Comparison of ENCODE assay signal across 21 mouse cellular contexts in the genomic region with DNA sequence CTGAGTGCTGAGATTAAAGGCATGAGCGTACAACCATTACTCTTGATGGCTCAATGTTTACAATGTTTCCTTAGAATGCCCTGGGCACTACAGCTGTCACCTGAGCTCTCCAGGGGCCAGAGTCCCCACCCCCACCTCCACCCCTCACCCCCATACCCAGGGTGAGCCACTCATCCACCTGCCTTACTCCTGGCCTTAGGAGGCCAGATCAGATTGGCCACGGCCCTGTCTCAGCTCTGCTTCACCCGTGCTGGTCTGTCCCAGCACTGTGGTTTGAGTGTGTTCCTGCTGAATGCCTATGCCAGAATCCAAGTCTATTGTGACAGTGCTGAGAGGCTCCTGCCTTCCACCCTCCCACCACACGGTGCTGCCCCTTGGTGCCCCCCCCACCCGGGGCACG. TPM values are rescaled to one million over a fixed set of nuclear protein-coding genes. Genes with fewer than 3 reads are reported as not detected.
DNase-seq lines count a peak whose midpoint lies in the region; ATAC-seq and TF ChIP-seq lines count a peak whose summit lies in the region.
"Had no signal": no experiment of that assay in that cellular context is flagged by ENCODE, and none has a peak within 500 bp of the region (broad histone marks: within the 10 kb centered on the region; RNA-seq: fewer than 3 reads in every experiment).

No protein-coding gene starts in this region.

- TF ChIP-seq POLR2A in heart, adult 2 months (IDR thresholded peaks at IDR 0.05; ENCODE audit: insufficient read depth, low read depth, low read length) = no peak

- H3K36me3 ChIP-seq in heart, adult 2 months (ENCODE audit: control insufficient read depth, insufficient read depth, low read length) = no peaks in the 10 kb centered on the region
- H3K36me3 ChIP-seq in hindbrain, embryonic 10.5 days = peaks cover 33% of the 10 kb centered on the region
- H3K36me3 ChIP-seq in hindbrain, embryonic 12.5 days = 0 out of 2 replicates have a peak, but pooled peaks cover 2% of the 10 kb centered on the region
- H3K36me3 ChIP-seq in lung, postnatal 0 days (ENCODE audit: insufficient read depth, low read length) = no peaks in the 10 kb centered on the region
- H3K36me3 ChIP-seq: heart, embryonic 15.5 days had no signal

- WGBS in heart, adult 2 months = 61% methylated on average over 6 of the region's 6 CpGs
- WGBS in hindbrain, embryonic 10.5 days = 82% methylated on average over 6 of the region's 6 CpGs
- 88% methylated on average over 6 of the region's 6 CpGs for WGBS in hindbrain, embryonic 12.5 days
- 58% methylated on average over 6 of the region's 6 CpGs for WGBS in lung, postnatal 0 days

- no peak for DNase-seq in heart, adult 2 months
- no peak for DNase-seq in heart, postnatal 25 days (ENCODE audit: low spot score)
- no peak for DNase-seq in hindbrain, embryonic 10.5 days (ENCODE audit: low spot score)
- DNase-seq in lung, postnatal 0 days (ENCODE audit: low spot score) = no peak
- DNase-seq in lung, postnatal 14 days = no peak
- DNase-seq in right cerebral cortex, postnatal 14 days = no peak
- DNase-seq: adrenal gland, postnatal 14 days; cerebellum, adult 18-20 months; cerebellum, adult 9-11 months; cerebellum, postnatal 36 days; forebrain, postnatal 0 days; gastrocnemius, postnatal 25 days; kidney, adult 9 months had no signal

- peaks cover 30% of the 10 kb centered on the region for H3K4me1 ChIP-seq in heart, adult 2 months (ENCODE audit: control insufficient read depth, insufficient read depth, low read length)
- peaks cover 16% of the 10 kb centered on the region for H3K4me1 ChIP-seq in hindbrain, embryonic 10.5 days (replicated peaks)
- H3K4me1 ChIP-seq in hindbrain, embryonic 12.5 days = peaks cover 4% of the 10 kb centered on the region
- peaks cover 15% of the 10 kb centered on the region; the same call in 1 of the 2 replicates for H3K4me1 ChIP-seq in lung, postnatal 0 days (ENCODE audit: insufficient read depth, low read depth, low read length)

- no peak overlapping the region for H3K4me3 ChIP-seq in heart, adult 2 months
- no peak overlapping the region for H3K4me3 ChIP-seq in hindbrain, embryonic 10.5 days
- H3K4me3 ChIP-seq in hindbrain, embryonic 12.5 days = no peak overlapping the region
- no peak overlapping the region for H3K4me3 ChIP-seq in lung, postnatal 0 days (ENCODE audit: low read depth, low read length)
- H3K4me3 ChIP-seq: embryonic facial prominence, embryonic 10.5 days; forebrain, embryonic 13.5 days; heart, embryonic 15.5 days had no signal

- TF ChIP-seq CTCF in heart, adult 2 months (IDR thresholded peaks at IDR 0.05) = no peak
- TF ChIP-seq CTCF in lung, postnatal 0 days (IDR thresholded peaks at IDR 0.05) = no peak

- no peaks in the 10 kb centered on the region for H3K9me3 ChIP-seq in hindbrain, embryonic 10.5 days
- no peaks in the 10 kb centered on the region for H3K9me3 ChIP-seq in hindbrain, embryonic 12.5 days (replicated peaks)
- no peaks in the 10 kb centered on the region for H3K9me3 ChIP-seq in lung, postnatal 0 days (ENCODE audit: low read length)
- H3K9me3 ChIP-seq: embryonic facial prominence, embryonic 10.5 days; forebrain, embryonic 13.5 days; heart, embryonic 15.5 days had no signal

- no peak for ATAC-seq in hindbrain, embryonic 12.5 days (ENCODE audit: low FRiP score)
- no peak for ATAC-seq in lung, postnatal 0 days
- ATAC-seq: activated CD4-positive, CD25-positive, alpha-beta regulatory T cell, adult 4 months; forebrain, embryonic 13.5 days; forebrain, postnatal 0 days; hindbrain, embryonic 16.5 days; Patski had no signal

- TF ChIP-seq EP300 in heart, adult 2 months (IDR thresholded peaks at IDR 0.05; ENCODE audit: insufficient read depth, low read depth, low read length) = no peak
- TF ChIP-seq EP300 in lung, postnatal 0 days (IDR thresholded peaks at IDR 0.05) = no peak

- H3K27ac ChIP-seq in heart, adult 2 months = peak overlapping the region; percentile 89
- H3K27ac ChIP-seq in hindbrain, embryonic 10.5 days = peak overlapping the region; percentile 40; the same call in 1 of the 2 replicates
- no peak overlapping the region for H3K27ac ChIP-seq in hindbrain, embryonic 12.5 days
- peak overlapping the region; percentile 23; the same call in 1 of the 2 replicates for H3K27ac ChIP-seq in lung, postnatal 0 days (ENCODE audit: low read length)
- H3K27ac ChIP-seq: embryonic facial prominence, embryonic 10.5 days; forebrain, embryonic 13.5 days; heart, embryonic 15.5 days had no signal

- no peak overlapping the region for H3K9ac ChIP-seq in heart, adult 2 months (ENCODE audit: low read depth, low read length)
- H3K9ac ChIP-seq in hindbrain, embryonic 12.5 days = no peak overlapping the region
- no peak overlapping the region for H3K9ac ChIP-seq in lung, postnatal 0 days (replicated peaks; ENCODE audit: low read depth)
- H3K9ac ChIP-seq: forebrain, embryonic 13.5 days; forebrain, postnatal 0 days; heart, embryonic 15.5 days had no signal

- intact Hi-C loops in heart, adult 2 months (cut with DNase I) = loop anchor here (1.0 kb wide), 1 partner anchor 42 kb away; no protein-coding TSS in a partner anchor
- intact Hi-C loops in heart, postnatal 25 days (cut with DNase I) = loop anchor here (2.0 kb wide), 2 partner anchors 47 to 75 kb away; no protein-coding TSS in a partner anchor

- no peaks in the 10 kb centered on the region for H3K27me3 ChIP-seq in heart, adult 2 months (ENCODE audit: control insufficient read depth, insufficient read depth, low read length)
- H3K27me3 ChIP-seq in hindbrain, embryonic 10.5 days (ENCODE audit: insufficient read depth, poor library complexity, severe bottlenecking) = peaks cover 22% of the 10 kb centered on the region
- H3K27me3 ChIP-seq in hindbrain, embryonic 12.5 days = peaks cover 6% of the 10 kb centered on the region
- no peaks in the 10 kb centered on the region for H3K27me3 ChIP-seq in lung, postnatal 0 days (replicated peaks; ENCODE audit: insufficient read depth, low read length)
- H3K27me3 ChIP-seq: forebrain, embryonic 13.5 days; heart, embryonic 15.5 days; Patski had no signal

- no peaks in the 10 kb centered on the region for H3K79me2 ChIP-seq in heart, adult 2 months (replicated peaks; ENCODE audit: control insufficient read depth, insufficient read depth, low read length)

- no peak overlapping the region for H3K4me2 ChIP-seq in hindbrain, embryonic 12.5 days (replicated peaks)
- no peak overlapping the region for H3K4me2 ChIP-seq in lung, postnatal 0 days (replicated peaks; ENCODE audit: low read depth, low read length)
- H3K4me2 ChIP-seq: forebrain, embryonic 13.5 days; heart, embryonic 15.5 days had no signal

RNA-seq across cellular contexts. Expression of a gene that starts 50.5 kb away (rescaled TPM):
- total RNA-seq in heart, adult 2 months (2021) = 100 to 1,000 TPM; 629 to 748 TPM
- polyA plus RNA-seq in heart, adult 2 months (2012; rRNA removed) = 329 and 365 TPM in 2 replicates
- total RNA-seq in heart, postnatal 25 days (2021) = 100 to 1,000 TPM; 679 to 701 TPM
- 15.1 and 15.3 TPM in 2 replicates for polyA plus RNA-seq in hindbrain, embryonic 10.5 days (2016; fragmentation: Nextera tagmentation; extraction: Ambion mirVana)
- polyA plus RNA-seq in hindbrain, embryonic 12.5 days (2016; fragmentation: Nextera tagmentation; extraction: Ambion mirVana) = 26.1 and 28.3 TPM in 2 replicates
- polyA plus RNA-seq in lung, postnatal 0 days (2015; fragmentation: Nextera tagmentation; extraction: Ambion mirVana) = 184 and 185 TPM in 2 replicates

RNA-seq across cellular contexts. Expression of a gene that starts 51.5 kb away (rescaled TPM):
- 1 to 10 TPM; 1.1 to 1.2 TPM for total RNA-seq in heart, adult 2 months (2021)
- 0.59 and 1.0 TPM in 2 replicates for polyA plus RNA-seq in heart, adult 2 months (2012; rRNA removed)
- total RNA-seq in heart, postnatal 25 days (2021) = 1 to 10 TPM; 1.1 to 1.5 TPM
- 0.31 and 0.37 TPM in 2 replicates for polyA plus RNA-seq in hindbrain, embryonic 10.5 days (2016; fragmentation: Nextera tagmentation; extraction: Ambion mirVana)
- 0.46 and 0.60 TPM in 2 replicates for polyA plus RNA-seq in hindbrain, embryonic 12.5 days (2016; fragmentation: Nextera tagmentation; extraction: Ambion mirVana)
- 0.42 and 0.43 TPM in 2 replicates for polyA plus RNA-seq in lung, postnatal 0 days (2015; fragmentation: Nextera tagmentation; extraction: Ambion mirVana)
- total RNA-seq: CH12.LX; forebrain, postnatal 0 days had no signal
- polyA plus RNA-seq: activated CD4-positive, CD25-positive, alpha-beta regulatory T cell, adult 4 months had no signal
